Mouse (Mus musculus): Measurements from ENCODE around the gene Gng12. TPM values are rescaled to one million over a fixed set of nuclear protein-coding genes. Genes with fewer than 3 reads are reported as not detected.
"Not testable (repeated sequence)": the region's sequence is repeated elsewhere in the genome, so short reads cannot be mapped to it uniquely, and the experiment has no call there.

The Gng12 gene
- polyA plus RNA-seq, 1 experiment, result 0.36 TPM

GRCm38 (mm10) chr6:66962582-66963043 is 66.4 kb downstream of the Gng12 start:
- Histone ChIP-seq H3K4me3 (replicated peaks) (no peak overlapping the region), H3K36me3 (ENCODE audit: control insufficient read depth) (no peaks in the 10 kb centered on the region), H3K9me3 (ENCODE audit: control insufficient read depth, low read length) (no peaks in the 10 kb centered on the region), H3K4me1 (ENCODE audit: control insufficient read depth) (peaks cover 20% of the 10 kb centered on the region), H3K27me3 (ENCODE audit: control insufficient read depth) (no peaks in the 10 kb centered on the region)
- TF ChIP-seq TAL1 (IDR thresholded peaks at IDR 0.05; ENCODE audit: low read length), result no peak
- TF ChIP-seq GATA1 (IDR thresholded peaks at IDR 0.05; ENCODE audit: low read length), result no peak

GRCm38 (mm10) chr6:66963068-66963467 is 66.9 kb downstream of the Gng12 start:
- Histone ChIP-seq H3K4me3 (replicated peaks) (no peak overlapping the region), H3K9me3 (ENCODE audit: control insufficient read depth, low read length) (no peaks in the 10 kb centered on the region), H3K36me3 (ENCODE audit: control insufficient read depth) (no peaks in the 10 kb centered on the region), H3K27me3 (ENCODE audit: control insufficient read depth) (no peaks in the 10 kb centered on the region), H3K4me1 (ENCODE audit: control insufficient read depth) (peaks cover 21% of the 10 kb centered on the region)
- no peak for TF ChIP-seq TAL1 (IDR thresholded peaks at IDR 0.05; ENCODE audit: low read length)
- TF ChIP-seq GATA1 (IDR thresholded peaks at IDR 0.05; ENCODE audit: low read length), result no peak

GRCm38 (mm10) chr6:66963651-66964050 is 67.5 kb downstream of the Gng12 start:
- peaks cover 21% of the 10 kb centered on the region for H3K4me1 ChIP-seq (ENCODE audit: control insufficient read depth)
- H3K9me3 ChIP-seq (ENCODE audit: control insufficient read depth, low read length); H3K27me3 ChIP-seq (ENCODE audit: control insufficient read depth); H3K36me3 ChIP-seq (ENCODE audit: control insufficient read depth); H3K4me3 ChIP-seq (replicated peaks): not testable (repeated sequence)

- no peaks in the 10 kb centered on the region for H3K36me3 ChIP-seq (ENCODE audit: control insufficient read depth)
- H3K9me3 ChIP-seq (ENCODE audit: control insufficient read depth, low read length), result no peaks in the 10 kb centered on the region
- no peaks in the 10 kb centered on the region for H3K27me3 ChIP-seq (ENCODE audit: control insufficient read depth)
- TF ChIP-seq TAL1 (IDR thresholded peaks at IDR 0.05; ENCODE audit: low read length), result no peak
- TF ChIP-seq GATA1 (IDR thresholded peaks at IDR 0.05; ENCODE audit: low read length), result no peak
- peaks cover 21% of the 10 kb centered on the region for H3K4me1 ChIP-seq (ENCODE audit: control insufficient read depth)
- H3K4me3 ChIP-seq (replicated peaks), result no peak overlapping the region
These were observed 68.0 kb downstream of the Gng12 start for GRCm38 (mm10) chr6:66964222-66964621.

GRCm38 (mm10) chr6:66965203-66965602 is 69.0 kb downstream of the Gng12 start:
- peaks cover 21% of the 10 kb centered on the region for H3K4me1 ChIP-seq (ENCODE audit: control insufficient read depth)
- H3K27me3 ChIP-seq (ENCODE audit: control insufficient read depth), result no peaks in the 10 kb centered on the region
- H3K4me3 ChIP-seq (replicated peaks), result no peak overlapping the region
- TF ChIP-seq GATA1 (IDR thresholded peaks at IDR 0.05; ENCODE audit: low read length) (no peak), TAL1 (IDR thresholded peaks at IDR 0.05; ENCODE audit: low read length) (no peak)
- no peaks in the 10 kb centered on the region for H3K9me3 ChIP-seq (ENCODE audit: control insufficient read depth, low read length)
- H3K36me3 ChIP-seq (ENCODE audit: control insufficient read depth), result no peaks in the 10 kb centered on the region

- Histone ChIP-seq H3K27me3 (ENCODE audit: control insufficient read depth) (no peaks in the 10 kb centered on the region), H3K36me3 (ENCODE audit: control insufficient read depth) (no peaks in the 10 kb centered on the region), H3K4me1 (ENCODE audit: control insufficient read depth) (peaks cover 16% of the 10 kb centered on the region), H3K4me3 (replicated peaks) (no peak overlapping the region), H3K9me3 (ENCODE audit: control insufficient read depth, low read length) (no peaks in the 10 kb centered on the region)
- TF ChIP-seq GATA1 (IDR thresholded peaks at IDR 0.05; ENCODE audit: low read length), result no peak
These were observed 71.6 kb downstream of the Gng12 start for GRCm38 (mm10) chr6:66967788-66968187.

- Histone ChIP-seq H3K4me3 (replicated peaks) (no peak overlapping the region), H3K36me3 (ENCODE audit: control insufficient read depth) (no peaks in the 10 kb centered on the region), H3K4me1 (ENCODE audit: control insufficient read depth) (peaks cover 18% of the 10 kb centered on the region), H3K9me3 (ENCODE audit: control insufficient read depth, low read length) (no peaks in the 10 kb centered on the region), H3K27me3 (ENCODE audit: control insufficient read depth) (no peaks in the 10 kb centered on the region)
- TF ChIP-seq GATA1 (IDR thresholded peaks at IDR 0.05; ENCODE audit: low read length) (no peak), TAL1 (IDR thresholded peaks at IDR 0.05; ENCODE audit: low read length) (no peak)
These were observed 73.2 kb downstream of the Gng12 start for GRCm38 (mm10) chr6:66969446-66969845.

GRCm38 (mm10) chr6:66972300-66972699 is 76.1 kb downstream of the Gng12 start:
- H3K4me1 ChIP-seq (ENCODE audit: control insufficient read depth), result peaks cover 27% of the 10 kb centered on the region
- no peaks in the 10 kb centered on the region for H3K36me3 ChIP-seq (ENCODE audit: control insufficient read depth)
- no peak for TF ChIP-seq GATA1 (IDR thresholded peaks at IDR 0.05; ENCODE audit: low read length)
- TF ChIP-seq TAL1 (IDR thresholded peaks at IDR 0.05; ENCODE audit: low read length), result no peak
- H3K27me3 ChIP-seq (ENCODE audit: control insufficient read depth), result no peaks in the 10 kb centered on the region
- no peak overlapping the region for H3K4me3 ChIP-seq (replicated peaks)
- H3K9me3 ChIP-seq (ENCODE audit: control insufficient read depth, low read length), result no peaks in the 10 kb centered on the region

- no peaks in the 10 kb centered on the region for H3K9me3 ChIP-seq (ENCODE audit: control insufficient read depth, low read length)
- TF ChIP-seq GATA1 (IDR thresholded peaks at IDR 0.05; ENCODE audit: low read length) (no peak), TAL1 (IDR thresholded peaks at IDR 0.05; ENCODE audit: low read length) (no peak)
- peaks cover 26% of the 10 kb centered on the region for H3K4me1 ChIP-seq (ENCODE audit: control insufficient read depth)
- H3K27me3 ChIP-seq (ENCODE audit: control insufficient read depth), result no peaks in the 10 kb centered on the region
- H3K4me3 ChIP-seq (replicated peaks), result no peak overlapping the region
- H3K36me3 ChIP-seq (ENCODE audit: control insufficient read depth), result no peaks in the 10 kb centered on the region
These were observed 77.0 kb downstream of the Gng12 start for GRCm38 (mm10) chr6:66973180-66973579.

GRCm38 (mm10) chr6:66975522-66975921 is 79.3 kb downstream of the Gng12 start:
- peaks cover 46% of the 10 kb centered on the region for H3K4me1 ChIP-seq (ENCODE audit: control insufficient read depth)
- no peak overlapping the region for H3K4me3 ChIP-seq (replicated peaks)
- H3K36me3 ChIP-seq (ENCODE audit: control insufficient read depth), result no peaks in the 10 kb centered on the region
- H3K27me3 ChIP-seq (ENCODE audit: control insufficient read depth), result no peaks in the 10 kb centered on the region
- TF ChIP-seq GATA1 (IDR thresholded peaks at IDR 0.05; ENCODE audit: low read length) (no peak), TAL1 (IDR thresholded peaks at IDR 0.05; ENCODE audit: low read length) (no peak)
- no peaks in the 10 kb centered on the region for H3K9me3 ChIP-seq (ENCODE audit: control insufficient read depth, low read length)

Measured in erythroblast, embryonic 14.5 days (primary cell).